Mouse (Mus musculus) ES-E14 (cell line): ENCODE results near the gene Eef2. TPM values are rescaled to one million over a fixed set of nuclear protein-coding genes. Genes with fewer than 3 reads are reported as not detected.

Source experiments
- DNase-seq: peaks from one replicate; pipeline ENCODE4 v3.0.0-alpha.2; 2013; ENCODE audit warnings: low read depth, low spot score
- H3K27ac ChIP-seq: 2 replicates; pipeline ENCODE4 v1.5.1; 2012; ENCODE audit warnings: low read depth, mild to moderate bottlenecking, low read length, moderate library complexity, mixed read lengths; ENCODE audit not compliant: poor library complexity, insufficient read depth, severe bottlenecking
- H3K36me3 ChIP-seq: 2 replicates; pipeline ENCODE4 v1.6.1; 2012; ENCODE audit warnings: mild to moderate bottlenecking, low read length, moderate library complexity, mixed read lengths; ENCODE audit not compliant: control insufficient read depth, poor library complexity, insufficient read depth, severe bottlenecking
- H3K4me1 ChIP-seq, 2 experiments: fragments of 150-350 bp in 1 of 2; sonication (generic) in 1 of 2; 2 replicates each; pipeline ENCODE4 v1.6.1; 2012; ENCODE audit warnings: low read length in 2 of 2, mild to moderate bottlenecking in 1 of 2, mixed read lengths in 1 of 2; ENCODE audit not compliant: control insufficient read depth in 2 of 2, insufficient read depth in 2 of 2, poor library complexity in 1 of 2
- H3K4me3 ChIP-seq, 2 experiments: fragments of 150-350 bp in 1 of 2; sonication (generic) in 1 of 2; 2 replicates each; pipeline ENCODE4 v1.5.1; 2012; ENCODE audit warnings: low read length in 2 of 2, low read depth in 1 of 2, mild to moderate bottlenecking in 1 of 2, mixed read lengths in 1 of 2; ENCODE audit not compliant: insufficient read depth in 1 of 2, poor library complexity in 1 of 2, severe bottlenecking in 1 of 2
- H3K9ac ChIP-seq: 2 replicates; pipeline ENCODE4 v1.6.1; 2012; ENCODE audit warnings: low read depth, mild to moderate bottlenecking, low read length, mixed read lengths; ENCODE audit not compliant: poor library complexity, insufficient read depth, severe bottlenecking
- H3K9me3 ChIP-seq: fragments of 150-350 bp; sonication (generic); 2 replicates; pipeline ENCODE4 v1.6.1; 2012; ENCODE audit warnings: low read depth, mild to moderate bottlenecking, low read length; ENCODE audit not compliant: control insufficient read depth, insufficient read depth
- CHD2 ChIP-seq: IDR thresholded peaks from 2 replicates; pipeline ENCODE4 v1.6.1; 2014; ENCODE audit warnings: mild to moderate bottlenecking, low read depth, low read length, inconsistent platforms
- HCFC1 ChIP-seq: IDR thresholded peaks from 2 replicates; pipeline ENCODE4 v1.6.1; 2012; ENCODE audit warnings: low read length, inconsistent platforms, borderline replicate concordance; ENCODE audit not compliant: insufficient read depth
- MAFK ChIP-seq: IDR thresholded peaks from 2 replicates; pipeline ENCODE4 v1.6.1; 2014; ENCODE audit warnings: mild to moderate bottlenecking, low read depth, low read length, inconsistent platforms; ENCODE audit not compliant: insufficient read depth
- ZC3H11A ChIP-seq: IDR thresholded peaks from 2 replicates; pipeline ENCODE4 v1.6.1; 2012; ENCODE audit warnings: low read depth, mild to moderate bottlenecking, inconsistent platforms, low read length, borderline replicate concordance
- ZNF384 ChIP-seq: IDR thresholded peaks from 2 replicates; pipeline ENCODE4 v1.6.1; 2012; ENCODE audit warnings: low read depth, low read length, inconsistent platforms
- in situ Hi-C, 2 experiments: fragments of 600-800 bp; cut with MboI; formaldehyde crosslinking; loops; one replicate each; pipeline ENCODE4 v1.15.1; 2025; ENCODE audit warnings: low sequenced_read_pairs in 2 of 2, inconsistent platforms in 1 of 2; ENCODE audit not compliant: unreplicated experiment in 2 of 2
- total RNA-seq: library from RNA; depleted of rRNA; stranded (reverse); fragments of 300-350 nt; gene quantifications from 2 replicates; pipeline ENCODE4 v1.2.3, GENCODE M21; 2012

Gene Eef2
- total RNA-seq, 1 experiment = 2,093 TPM

DNA sequence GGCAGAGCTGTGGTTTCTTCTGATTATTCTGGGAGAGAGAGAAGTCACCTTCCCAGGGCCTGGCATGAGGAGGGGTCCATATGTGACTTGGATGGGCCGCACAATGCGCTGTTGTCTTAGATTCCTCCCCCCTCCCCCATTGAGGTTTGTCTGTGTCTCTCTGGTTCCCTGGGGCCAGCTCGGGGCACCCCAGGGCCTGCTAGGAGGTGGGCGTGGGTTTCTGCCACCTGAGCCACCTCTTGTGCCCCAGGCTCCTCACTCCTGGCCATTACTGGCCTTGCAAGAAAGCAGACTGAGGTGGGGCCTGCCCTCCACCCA is 36.9 kb upstream of the Eef2 start:
- H3K36me3 ChIP-seq = peaks cover 10% of the 10 kb centered on the region
- peak overlapping the region; percentile 90; the same call in 1 of the 2 replicates for H3K9ac ChIP-seq
- H3K4me3 ChIP-seq = peak overlapping the region; percentile 90 to 91
- in situ Hi-C loops = no loop called here
- TF ChIP-seq ZNF384 (no peak), ZC3H11A (no peak), MAFK (no peak), HCFC1 (no peak), CHD2 (no peak)
- H3K27ac ChIP-seq = peak overlapping the region; percentile 67
- DNase-seq = no peak
- H3K9me3 ChIP-seq = no peaks in the 10 kb centered on the region
- peaks cover 3 to 40% of the 10 kb centered on the region in 2 experiments; a peak in 3 of 4 replicates for H3K4me1 ChIP-seq

GRCm38 (mm10) chr10:81140005-81140404 is 36.4 kb upstream of the Eef2 start:
- H3K9me3 ChIP-seq = no peaks in the 10 kb centered on the region
- H3K4me1 ChIP-seq = peaks cover 3 to 40% of the 10 kb centered on the region in 2 experiments; a peak in 3 of 4 replicates
- H3K9ac ChIP-seq = peak overlapping the region; percentile 90; the same call in 1 of the 2 replicates
- peaks cover 15% of the 10 kb centered on the region for H3K36me3 ChIP-seq
- peak overlapping the region; percentile 67 for H3K27ac ChIP-seq
- TF ChIP-seq ZNF384 = no peak
- TF ChIP-seq HCFC1 = no peak
- TF ChIP-seq ZC3H11A = no peak
- TF ChIP-seq CHD2 = no peak
- no peak for TF ChIP-seq MAFK
- no peak for DNase-seq
- in situ Hi-C loops = no loop called here
- peak overlapping the region; percentile 90 to 91 for H3K4me3 ChIP-seq

GRCm38 (mm10) chr10:81140717-81141454 is 35.5 kb upstream of the Eef2 start:
- peaks cover 3 to 42% of the 10 kb centered on the region in 2 experiments; a peak in 3 of 4 replicates for H3K4me1 ChIP-seq
- no peak for DNase-seq
- H3K36me3 ChIP-seq = peaks cover 24% of the 10 kb centered on the region
- H3K9me3 ChIP-seq = no peaks in the 10 kb centered on the region
- peak overlapping the region; percentile 90 for H3K9ac ChIP-seq
- H3K27ac ChIP-seq = peak overlapping the region; percentile 67
- TF ChIP-seq CHD2 (no peak), MAFK (no peak), HCFC1 (no peak), ZNF384 (no peak), ZC3H11A (no peak)
- H3K4me3 ChIP-seq = peak overlapping the region; percentile 90 to 91
- in situ Hi-C loops = no loop called here

- TF ChIP-seq CHD2 (no peak), MAFK (peak; percentile 79)
- H3K36me3 ChIP-seq = peaks cover 30% of the 10 kb centered on the region
- no peak for DNase-seq
- H3K27ac ChIP-seq = peak overlapping the region; percentile 67
- H3K9ac ChIP-seq = peak overlapping the region; percentile 29; the same call in 1 of the 2 replicates
- no peaks in the 10 kb centered on the region for H3K9me3 ChIP-seq
- peak overlapping the region; percentile 90 to 91 for H3K4me3 ChIP-seq
- in situ Hi-C loops = no loop called here
- peaks cover 3 to 47% of the 10 kb centered on the region in 2 experiments; a peak in 3 of 4 replicates for H3K4me1 ChIP-seq
Measured at GRCm38 (mm10) chr10:81141455-81142210, 34.8 kb upstream of the Eef2 start.
